Mouse (Mus musculus): ENCODE results near the gene Larp1b. TPM values are rescaled to one million over a fixed set of nuclear protein-coding genes. Genes with fewer than 3 reads are reported as not detected.
"Not testable (repeated sequence)": the region's sequence is repeated elsewhere in the genome, so short reads cannot be mapped to it uniquely, and the experiment has no call there.

Gene Larp1b
- 10 to 100 TPM; 66.4 to 69.0 TPM for total RNA-seq (2021)
- long read RNA-seq, experiment 1, transcript Larp1b-202 (10 exons, 2,497 nt), result major isoform, 15 of 81 reads
- long read RNA-seq, experiment 1, partial matches to known transcripts, result 6 of 81 reads
- long read RNA-seq, experiment 1, other reads (novel, unspliced or antisense), result 60 of 81 reads
- long read RNA-seq, experiment 2, transcript Larp1b-202 (10 exons, 2,497 nt), result major isoform, 17 of 72 reads
- long read RNA-seq, experiment 2, partial matches to known transcripts, result 9 of 72 reads
- long read RNA-seq, experiment 2, other reads (novel, unspliced or antisense), result 46 of 72 reads

GRCm38 (mm10) chr3:40949170-40949902 lies at the start of gene Larp1b:
Larp1b (plus strand) TSS chr3:40949828.
- DNase-seq, result peak; percentile 100
- intact Hi-C loops (cut with DNase I), result loop anchor here (2.0 kb wide), 1 partner anchor 55 kb away; no protein-coding TSS in a partner anchor

- intact Hi-C loops (cut with DNase I); DNase-seq: not testable (repeated sequence)
These were observed 47.2 kb upstream of the Larp1b start, which contains the start of gene 1700034I23Rik for GRCm38 (mm10) chr3:40902443-40902842. 1700034I23Rik (minus strand) TSS chr3:40902543.

DNA sequence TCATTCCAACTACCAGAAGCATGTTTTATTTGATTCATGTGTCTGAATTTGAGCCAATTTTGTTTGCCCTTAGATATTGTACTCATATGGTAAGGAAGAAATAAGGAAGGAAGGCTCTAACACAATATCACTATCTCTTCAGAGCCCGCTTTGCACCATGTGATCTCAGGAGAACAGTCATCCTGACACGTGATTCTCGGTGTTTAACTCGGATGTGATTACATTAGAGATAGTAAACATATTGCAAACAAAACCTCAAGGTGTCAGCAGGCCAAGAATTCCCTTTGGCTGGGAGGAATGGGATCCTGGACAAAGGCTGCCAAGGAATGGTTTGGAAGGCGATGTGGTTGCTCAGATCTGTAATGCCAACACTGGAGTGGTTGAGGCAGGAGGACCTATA lies 11.4 kb upstream of the Larp1b start:
- DNase-seq, result no peak
- intact Hi-C loops (cut with DNase I), result no loop called here

DNA sequence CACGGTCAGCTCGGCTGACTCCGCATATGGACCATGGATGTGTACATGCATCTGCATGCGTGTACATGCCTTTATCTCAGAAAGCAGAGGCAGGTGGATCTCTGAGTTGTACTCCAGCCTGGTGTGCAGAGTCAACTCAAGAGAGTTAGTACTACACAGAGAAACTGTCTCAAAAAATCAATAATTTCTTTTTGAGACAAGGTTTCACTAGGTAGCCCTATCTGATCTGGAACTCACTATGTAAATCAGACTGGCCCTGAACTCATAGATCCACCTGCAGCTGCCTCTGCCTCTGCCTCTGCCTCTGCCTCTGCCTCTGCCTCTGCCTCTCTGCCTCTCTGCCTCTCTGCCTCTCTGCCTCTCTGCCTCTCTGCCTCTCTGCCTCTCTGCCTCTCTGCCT lies 11.0 kb upstream of the Larp1b start:
- no peak for DNase-seq
- intact Hi-C loops (cut with DNase I), result no loop called here

GRCm38 (mm10) chr3:40939019-40939418 lies 10.6 kb upstream of the Larp1b start:
- no peak for DNase-seq
- intact Hi-C loops (cut with DNase I), result no loop called here

DNA sequence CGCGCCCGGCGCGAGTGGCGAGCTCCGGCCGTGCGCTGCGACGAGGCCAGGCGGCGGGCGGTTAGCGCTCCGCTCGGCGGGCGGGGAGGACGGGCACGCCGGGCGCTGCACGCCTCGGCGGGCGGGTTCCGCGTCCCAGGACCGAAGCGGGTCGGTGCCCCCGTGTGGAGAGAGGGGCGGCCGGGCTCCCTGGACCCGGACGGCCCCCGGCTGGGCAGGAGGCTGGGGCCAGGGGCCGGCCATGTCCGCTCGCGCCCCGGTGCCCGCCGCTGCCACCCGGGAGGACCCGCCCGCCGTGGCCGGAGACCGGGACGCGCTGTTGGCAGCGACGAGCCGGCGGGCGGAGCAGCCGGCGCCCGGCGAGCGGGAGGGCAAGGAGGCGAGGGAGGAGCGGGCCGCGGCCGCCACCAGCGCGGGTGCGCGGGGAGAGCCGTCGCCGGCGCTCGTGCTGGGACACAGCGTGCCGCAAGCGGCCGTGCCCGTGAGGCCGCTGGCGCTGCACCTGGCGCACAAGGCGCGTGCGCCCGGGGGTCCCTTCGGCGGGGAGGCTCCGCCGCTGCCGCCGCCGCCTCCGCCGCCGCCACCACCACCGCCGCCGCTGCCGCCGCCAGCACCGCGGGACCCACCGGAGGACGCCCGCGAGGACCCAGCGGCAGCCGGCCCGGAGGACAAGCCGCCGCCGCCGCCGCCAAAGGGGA lies 424 bp downstream of the Larp1b start:
- intact Hi-C loops (cut with DNase I), result loop anchor here (2.0 kb wide), 1 partner anchor 55 kb away; no protein-coding TSS in a partner anchor
- DNase-seq, result peak in 1 of 2 experiments; percentile 53

- intact Hi-C loops (cut with DNase I), result no loop called here
- DNase-seq, result peak in 1 of 2 experiments; percentile 23
These were observed 1.1 kb downstream of the Larp1b start for GRCm38 (mm10) chr3:40950601-40951201.

- intact Hi-C loops (cut with DNase I), result no loop called here
- no peak for DNase-seq
These were observed 1.7 kb downstream of the Larp1b start for GRCm38 (mm10) chr3:40951365-40951764.

GRCm38 (mm10) chr3:40952606-40953005 lies 3.0 kb downstream of the Larp1b start:
- intact Hi-C loops (cut with DNase I), result no loop called here
- no peak for DNase-seq

DNA sequence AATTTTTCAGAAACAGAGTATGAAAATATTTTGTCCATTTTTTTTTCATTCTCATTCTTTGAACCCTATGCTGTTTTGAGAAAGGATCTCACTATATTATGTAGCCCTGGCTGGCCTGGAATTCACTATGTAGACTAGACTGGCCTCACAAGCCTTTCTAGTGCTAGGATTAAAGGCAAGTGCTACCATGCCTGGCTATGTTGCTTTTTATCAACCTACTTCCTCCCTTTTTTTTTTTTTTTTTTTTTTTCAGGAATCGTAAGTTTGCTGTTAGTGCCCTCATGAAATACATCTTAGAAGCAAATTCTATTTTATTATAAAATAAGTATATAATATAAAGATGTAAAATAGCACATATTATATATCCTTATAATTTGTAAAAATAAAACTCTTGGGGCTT lies 5.2 kb downstream of the Larp1b start:
- intact Hi-C loops (cut with DNase I), result no loop called here

DNA sequence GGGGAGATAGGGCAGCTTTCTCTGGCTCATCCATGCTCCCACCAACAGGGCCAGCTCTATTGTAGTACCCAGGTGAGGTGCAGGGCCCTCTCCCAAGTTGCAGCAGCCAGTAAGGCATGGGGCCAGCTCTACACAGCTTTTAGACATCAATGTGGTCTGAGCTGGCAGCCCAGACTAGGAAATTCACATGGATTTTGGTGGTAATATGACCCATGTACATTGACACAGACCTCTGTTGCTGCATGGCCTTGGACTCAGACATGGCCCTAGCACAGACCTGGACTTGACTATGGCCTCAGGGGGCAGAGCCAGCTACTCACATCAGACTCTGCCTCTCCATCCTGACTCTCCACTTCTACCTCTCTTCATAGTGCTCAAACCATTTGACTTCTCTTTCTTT lies 9.2 kb downstream of the Larp1b start:
- no peak for DNase-seq
- intact Hi-C loops (cut with DNase I), result no loop called here

More for the DNA sequence above, 5.2 kb downstream of the Larp1b start:
- no peak for DNase-seq

DNA sequence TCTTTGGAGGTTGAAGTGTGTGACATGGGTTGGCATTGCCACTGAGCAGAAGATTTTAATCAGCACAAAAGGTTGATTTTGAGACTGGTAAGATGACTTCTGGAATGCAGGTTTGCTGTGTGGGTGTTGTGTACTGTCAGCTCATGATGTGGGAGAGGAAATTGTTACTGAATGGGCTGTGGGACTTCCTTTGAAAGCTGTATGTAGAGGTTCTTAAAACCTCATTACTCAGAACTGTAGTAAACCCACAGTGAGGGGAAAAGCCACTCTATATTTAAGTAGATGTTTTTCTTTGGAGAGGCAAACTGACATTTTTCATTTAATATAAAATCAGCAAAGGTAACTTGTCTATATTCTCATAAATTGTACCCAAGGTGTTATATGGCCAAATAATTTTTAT lies 31.1 kb downstream of the Larp1b start:
- DNase-seq, result no peak
- intact Hi-C loops (cut with DNase I), result no loop called here

GRCm38 (mm10) chr3:40987539-40987938 lies 37.9 kb downstream of the Larp1b start:
- intact Hi-C loops (cut with DNase I), result no loop called here
- DNase-seq, result no peak

GRCm38 (mm10) chr3:40988722-40989121 lies 39.1 kb downstream of the Larp1b start:
- intact Hi-C loops (cut with DNase I), result no loop called here
- DNase-seq, result no peak

- DNase-seq, result no peak
- intact Hi-C loops (cut with DNase I), result no loop called here
These were observed 41.9 kb downstream of the Larp1b start for GRCm38 (mm10) chr3:40991541-40991940.

GRCm38 (mm10) chr3:40995161-40995560 lies 45.5 kb downstream of the Larp1b start:
- intact Hi-C loops (cut with DNase I), result no loop called here

DNA sequence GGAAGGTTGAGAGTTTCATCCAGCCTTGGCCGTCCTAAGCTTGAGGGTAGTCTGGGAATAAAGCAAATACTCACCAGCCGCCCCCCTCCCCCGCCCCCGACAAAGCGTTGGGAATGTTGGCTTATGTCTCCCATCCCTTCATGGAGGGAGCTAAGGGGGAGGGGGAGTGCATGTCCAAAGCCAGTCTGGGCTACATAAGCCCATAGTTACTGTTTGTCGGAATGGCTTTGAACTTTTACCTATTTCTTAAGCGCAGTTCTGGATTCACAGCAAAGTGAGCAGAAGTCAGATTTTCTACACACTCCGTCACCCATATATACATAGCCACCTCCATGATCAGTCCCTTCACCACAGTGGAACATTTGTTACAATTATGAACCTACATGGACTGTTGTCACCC lies 59.7 kb downstream of the Larp1b start:
- DNase-seq, result no peak
- intact Hi-C loops (cut with DNase I), result no loop called here

More at GRCm38 (mm10) chr3:40995161-40995560, 45.5 kb downstream of the Larp1b start:
- DNase-seq, result no peak

DNA sequence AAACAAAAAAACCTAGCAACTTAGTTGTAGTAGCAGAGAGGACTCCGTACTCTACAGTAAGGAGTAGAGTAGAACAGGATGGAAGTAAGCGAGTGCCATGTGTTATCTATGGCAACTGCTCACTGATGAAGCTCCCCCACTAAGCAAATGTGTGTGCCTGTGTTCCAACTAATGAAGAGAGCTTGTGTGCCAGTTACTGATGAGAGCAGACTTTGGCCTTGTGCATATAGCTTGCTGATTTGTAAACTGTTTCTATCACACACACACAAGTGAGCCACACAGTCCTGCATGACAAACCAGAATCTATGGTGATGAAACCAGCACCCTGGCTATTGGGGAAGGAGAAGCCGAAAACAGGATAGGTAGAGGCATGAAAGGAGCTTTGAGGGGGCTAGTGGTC lies 60.4 kb downstream of the Larp1b start:
- DNase-seq, result no peak
- intact Hi-C loops (cut with DNase I), result no loop called here

DNA sequence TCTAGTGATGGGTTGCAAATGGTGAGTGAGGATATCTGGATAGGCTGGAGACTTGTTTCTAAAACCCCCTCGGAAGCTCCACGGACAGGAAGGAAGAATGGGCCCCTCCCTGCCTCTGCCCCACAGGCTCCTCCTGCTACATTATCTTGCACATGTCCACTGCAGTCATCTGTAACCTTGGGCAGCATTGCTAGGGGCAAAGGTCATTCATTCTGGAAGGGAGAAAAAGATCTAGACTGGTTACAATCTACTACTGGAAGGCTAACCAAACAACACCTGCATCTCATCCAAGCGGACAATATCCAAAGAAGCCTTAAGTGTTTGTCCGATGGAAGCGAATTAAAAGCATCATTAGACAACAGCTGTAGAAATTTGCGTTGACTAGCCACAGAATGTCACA lies 61.1 kb downstream of the Larp1b start:
- intact Hi-C loops (cut with DNase I), result no loop called here
- no peak for DNase-seq

DNA sequence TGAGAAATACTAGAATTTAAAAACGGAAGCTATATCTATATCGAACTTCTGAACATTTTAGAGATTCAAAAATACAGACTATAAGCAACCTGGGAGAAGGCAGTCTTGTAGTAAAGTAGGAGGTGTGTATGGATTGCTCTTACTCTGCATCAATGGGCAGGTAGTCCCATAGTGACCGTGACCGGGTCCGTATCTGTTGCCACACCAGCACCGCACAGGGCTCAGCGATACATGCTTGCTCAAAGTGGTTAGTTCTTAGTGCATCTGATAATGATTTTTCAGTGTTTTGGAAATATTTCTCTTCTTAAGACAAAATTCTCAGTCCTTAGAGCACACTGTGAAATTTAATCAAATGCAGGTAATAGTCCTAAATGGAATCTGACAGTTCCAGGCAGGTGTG lies 62.8 kb downstream of the Larp1b start:
- intact Hi-C loops (cut with DNase I), result no loop called here
- DNase-seq, result no peak

GRCm38 (mm10) chr3:41014946-41015345 lies 65.3 kb downstream of the Larp1b start:
- DNase-seq, result no peak
- intact Hi-C loops (cut with DNase I), result no loop called here

All from gastrocnemius, postnatal 36 days (tissue).